Mouse (Mus musculus): ENCODE measurements around the gene Utp18. TPM values are rescaled to one million over a fixed set of nuclear protein-coding genes. Genes with fewer than 3 reads are reported as not detected.
A peak's percentile ranks its signal among the peaks of the same experiment; 100 is the strongest.

The Utp18 gene
- polyA plus RNA-seq, 1 experiment from 2014 or later = 40.3 TPM

DNA sequence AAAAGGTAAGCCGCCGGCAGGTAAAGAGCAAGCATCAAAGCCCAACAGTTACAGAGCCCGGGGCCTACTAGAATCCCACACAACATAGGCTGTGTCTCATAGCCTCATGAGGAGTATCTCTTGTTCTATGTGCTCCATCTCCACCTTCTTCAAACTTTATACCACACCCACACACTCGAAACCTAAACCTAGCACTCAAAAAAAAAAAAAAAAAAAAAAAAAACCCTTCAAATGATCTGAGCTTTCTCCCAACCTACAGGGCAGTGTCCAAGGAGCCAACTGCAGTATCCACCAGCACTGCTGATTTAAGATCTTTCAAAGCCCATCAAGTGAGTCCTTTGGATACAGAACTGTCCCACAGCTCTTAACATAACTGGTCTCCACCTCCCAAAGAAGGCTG lies 1.5 kb downstream of the Utp18 start:
- Histone ChIP-seq H3K9ac (replicated peaks) (peak overlapping the region; percentile 87; the same call in 1 of the 2 replicates), H3K9me3 (no peaks in the 10 kb centered on the region), H3K4me3 (replicated peaks) (peak overlapping the region; percentile 94), H3K27ac (no peak overlapping the region), H3K36me3 (peaks cover 30% of the 10 kb centered on the region), H3K4me2 (peak overlapping the region; percentile 91), H3K4me1 (replicated peaks) (peaks cover 25% of the 10 kb centered on the region), H3K27me3 (no peaks in the 10 kb centered on the region)
- 83% methylated on average over 4 of the region's 4 CpGs for WGBS
- no peak for ATAC-seq (ENCODE audit: insufficient number of reproducible peaks, insufficient read depth, low FRiP score, low TSS enrichment, low read depth)

DNA sequence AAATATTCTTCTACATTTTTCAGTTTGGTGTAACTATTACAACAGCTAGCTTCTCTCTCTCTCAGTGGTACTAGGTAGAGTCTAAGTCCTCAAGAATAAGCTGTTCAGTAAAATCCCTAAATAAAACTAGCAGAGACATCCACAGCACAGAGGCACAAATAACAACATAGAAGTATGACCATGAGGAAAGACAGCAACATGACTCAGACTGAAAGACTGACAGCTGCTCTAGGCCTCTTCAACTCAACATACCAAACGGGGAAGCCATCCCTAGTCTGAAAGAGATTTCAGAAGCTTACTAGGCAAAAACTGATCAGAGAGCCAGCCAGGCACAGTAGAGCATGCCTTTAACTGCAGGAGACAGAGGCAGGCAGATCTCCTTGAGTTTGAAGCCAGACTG lies 22.9 kb downstream of the Utp18 start:
- no peak for ATAC-seq (ENCODE audit: insufficient number of reproducible peaks, insufficient read depth, low FRiP score, low TSS enrichment, low read depth)
- no peaks in the 10 kb centered on the region for H3K9me3 ChIP-seq
- H3K27ac ChIP-seq = no peak overlapping the region
- peaks cover 58% of the 10 kb centered on the region for H3K36me3 ChIP-seq
- no peaks in the 10 kb centered on the region for H3K27me3 ChIP-seq
- no peak overlapping the region for H3K4me2 ChIP-seq
- no peaks in the 10 kb centered on the region for H3K4me1 ChIP-seq (replicated peaks)
- 92% methylated on average over 1 of the region's 1 CpGs for WGBS
- no peak overlapping the region for H3K4me3 ChIP-seq (replicated peaks)
- H3K9ac ChIP-seq (replicated peaks) = no peak overlapping the region

GRCm38 (mm10) chr11:93862045-93862623 lies 23.4 kb downstream of the Utp18 start:
- Histone ChIP-seq H3K9ac (replicated peaks) (no peak overlapping the region), H3K36me3 (peaks cover 53% of the 10 kb centered on the region), H3K9me3 (no peaks in the 10 kb centered on the region), H3K4me3 (replicated peaks) (no peak overlapping the region), H3K4me2 (no peak overlapping the region), H3K27ac (no peak overlapping the region), H3K27me3 (no peaks in the 10 kb centered on the region), H3K4me1 (replicated peaks) (no peaks in the 10 kb centered on the region)
- WGBS = 91% methylated on average over 4 of the region's 4 CpGs
- ATAC-seq (ENCODE audit: insufficient number of reproducible peaks, insufficient read depth, low FRiP score, low TSS enrichment, low read depth) = no peak

DNA sequence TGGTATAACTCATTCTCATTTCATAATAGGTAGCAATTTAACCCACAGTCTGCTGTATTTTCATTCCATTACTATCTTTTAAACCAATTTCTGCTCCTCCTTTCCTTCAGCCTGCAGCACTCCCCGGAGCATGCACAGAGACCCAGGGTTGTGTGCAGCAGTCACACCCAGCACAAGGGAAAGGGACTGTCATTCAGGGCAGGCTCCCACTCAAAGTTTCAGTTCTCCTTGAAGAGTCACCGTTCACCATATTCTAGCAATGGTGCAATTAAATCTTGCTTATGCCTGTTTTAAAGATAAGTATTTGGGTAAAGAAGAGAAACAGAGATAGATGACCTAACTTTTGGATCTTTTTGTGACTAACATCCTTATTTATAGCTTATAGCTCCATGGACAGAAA lies 24.4 kb downstream of the Utp18 start:
- no peaks in the 10 kb centered on the region for H3K9me3 ChIP-seq
- H3K27me3 ChIP-seq = no peaks in the 10 kb centered on the region
- no peak overlapping the region for H3K4me3 ChIP-seq (replicated peaks)
- H3K4me1 ChIP-seq (replicated peaks) = no peaks in the 10 kb centered on the region
- 93% methylated on average over 2 of the region's 2 CpGs for WGBS
- H3K36me3 ChIP-seq = peaks cover 43% of the 10 kb centered on the region
- no peak overlapping the region for H3K4me2 ChIP-seq
- no peak overlapping the region for H3K9ac ChIP-seq (replicated peaks)
- ATAC-seq (ENCODE audit: insufficient number of reproducible peaks, insufficient read depth, low FRiP score, low TSS enrichment, low read depth) = no peak
- no peak overlapping the region for H3K27ac ChIP-seq

DNA sequence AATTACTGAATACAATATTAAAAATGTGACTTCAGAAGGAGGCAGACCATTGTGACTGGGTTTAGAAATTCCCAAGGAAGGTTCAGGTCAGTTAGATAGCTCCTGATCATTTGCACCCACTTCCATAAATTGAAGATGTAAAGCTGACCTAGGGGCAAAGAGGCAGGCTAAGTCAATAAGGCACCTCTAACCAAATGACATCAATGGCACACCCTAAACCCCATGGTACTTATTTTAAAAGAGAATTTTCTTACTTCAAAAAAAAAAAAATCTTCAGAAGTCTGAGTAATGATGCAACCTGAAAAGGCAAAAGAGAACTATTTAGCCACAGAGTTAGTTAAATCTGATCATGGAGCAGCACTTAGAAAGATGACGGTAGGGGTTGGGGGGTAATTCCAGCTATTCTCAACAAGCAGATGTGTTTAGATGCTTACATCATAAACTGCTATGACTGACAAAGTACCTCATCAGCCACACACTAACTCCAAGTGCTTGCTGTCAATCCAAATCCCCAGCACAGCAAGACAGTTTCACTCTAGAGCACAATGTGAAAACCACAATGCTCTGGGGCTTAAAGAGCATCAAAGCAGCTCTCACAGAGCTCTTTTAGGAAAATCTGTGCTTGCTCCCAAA lies 24.9 kb downstream of the Utp18 start:
- 93% methylated on average over 1 of the region's 1 CpGs for WGBS
- H3K4me3 ChIP-seq (replicated peaks) = no peak overlapping the region
- no peak for ATAC-seq (ENCODE audit: insufficient number of reproducible peaks, insufficient read depth, low FRiP score, low TSS enrichment, low read depth)

GRCm38 (mm10) chr11:93856284-93856955 lies 29.1 kb downstream of the Utp18 start:
- Histone ChIP-seq H3K27ac (no peak overlapping the region), H3K9me3 (no peaks in the 10 kb centered on the region)
- 5% methylated on average over 6 of the region's 6 CpGs for WGBS

More for the DNA sequence above, 24.9 kb downstream of the Utp18 start:
- Histone ChIP-seq H3K9ac (replicated peaks) (no peak overlapping the region), H3K9me3 (no peaks in the 10 kb centered on the region), H3K27ac (no peak overlapping the region), H3K36me3 (peaks cover 38% of the 10 kb centered on the region), H3K27me3 (no peaks in the 10 kb centered on the region), H3K4me2 (no peak overlapping the region), H3K4me1 (replicated peaks) (no peaks in the 10 kb centered on the region)

DNA sequence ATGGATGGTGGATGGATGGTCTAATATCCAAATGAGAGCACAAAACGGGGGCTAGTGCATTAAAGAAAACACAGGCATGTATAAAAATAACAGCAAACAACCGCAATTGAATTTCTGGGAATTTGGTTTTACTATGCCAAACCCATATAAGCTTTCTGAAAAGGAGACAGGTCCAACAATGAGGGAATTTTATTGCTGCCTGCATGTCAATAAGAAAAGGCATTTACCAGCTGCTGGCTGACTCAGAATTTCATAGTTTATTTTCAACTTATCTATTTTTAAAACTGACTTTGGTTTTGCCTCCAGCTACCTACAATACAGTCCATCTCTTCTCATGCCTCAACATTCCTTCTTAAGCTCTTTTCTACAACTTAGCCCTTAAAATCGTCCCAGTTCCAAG lies 33.0 kb downstream of the Utp18 start:
- ATAC-seq (ENCODE audit: insufficient number of reproducible peaks, insufficient read depth, low FRiP score, low TSS enrichment, low read depth) = no peak
- Histone ChIP-seq H3K27ac (no peak overlapping the region), H3K4me1 (replicated peaks) (no peaks in the 10 kb centered on the region), H3K36me3 (no peaks in the 10 kb centered on the region), H3K9ac (replicated peaks) (no peak overlapping the region), H3K4me3 (replicated peaks) (no peak overlapping the region), H3K4me2 (no peak overlapping the region), H3K9me3 (no peaks in the 10 kb centered on the region), H3K27me3 (no peaks in the 10 kb centered on the region)
- WGBS = 88% methylated on average over 3 of the region's 3 CpGs

More at GRCm38 (mm10) chr11:93856284-93856955, 29.1 kb downstream of the Utp18 start:
- H3K4me2 ChIP-seq = no peak overlapping the region
- peaks cover 17% of the 10 kb centered on the region for H3K36me3 ChIP-seq
- H3K4me3 ChIP-seq (replicated peaks) = no peak overlapping the region
- no peak overlapping the region for H3K9ac ChIP-seq (replicated peaks)
- no peaks in the 10 kb centered on the region for H3K27me3 ChIP-seq
- H3K4me1 ChIP-seq (replicated peaks) = no peaks in the 10 kb centered on the region
- ATAC-seq (ENCODE audit: insufficient number of reproducible peaks, insufficient read depth, low FRiP score, low TSS enrichment, low read depth) = no peak

- 25% methylated on average over 2 of the region's 2 CpGs for WGBS
- H3K36me3 ChIP-seq = no peaks in the 10 kb centered on the region
- H3K9ac ChIP-seq (replicated peaks) = no peak overlapping the region
- H3K9me3 ChIP-seq = no peaks in the 10 kb centered on the region
- H3K4me2 ChIP-seq = no peak overlapping the region
- no peak for ATAC-seq (ENCODE audit: insufficient number of reproducible peaks, insufficient read depth, low FRiP score, low TSS enrichment, low read depth)
- no peak overlapping the region for H3K4me3 ChIP-seq (replicated peaks)
- H3K27ac ChIP-seq = no peak overlapping the region
- H3K27me3 ChIP-seq = no peaks in the 10 kb centered on the region
- no peaks in the 10 kb centered on the region for H3K4me1 ChIP-seq (replicated peaks)
Observed at GRCm38 (mm10) chr11:93847342-93847741, 38.2 kb downstream of the Utp18 start.

DNA sequence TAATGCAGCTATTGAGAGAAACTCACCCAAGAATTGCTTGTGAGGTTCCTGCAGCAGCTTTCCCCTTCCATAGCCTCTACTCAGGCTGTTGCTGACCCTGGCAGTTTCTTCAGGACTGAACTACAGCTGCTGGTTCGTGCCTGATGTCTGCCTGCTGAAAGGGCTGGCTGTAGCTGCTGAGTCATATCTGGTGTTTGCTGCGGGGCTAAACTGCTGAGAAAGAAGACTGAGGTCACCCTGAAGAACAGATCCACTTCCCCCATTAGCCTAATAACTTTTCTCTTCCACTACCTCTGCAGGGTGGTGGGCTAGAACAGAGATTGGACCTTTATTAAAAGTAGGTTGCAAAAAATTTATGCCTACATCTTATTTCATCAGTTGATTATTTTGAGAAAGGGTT lies 49.8 kb downstream of the Utp18 start:
- 53% methylated on average over 2 of the region's 2 CpGs for WGBS
- ATAC-seq (ENCODE audit: insufficient number of reproducible peaks, insufficient read depth, low FRiP score, low TSS enrichment, low read depth) = no peak

GRCm38 (mm10) chr11:93829971-93830370 lies 55.6 kb downstream of the Utp18 start:
- H3K4me1 ChIP-seq (replicated peaks) = no peaks in the 10 kb centered on the region
- H3K9me3 ChIP-seq = no peaks in the 10 kb centered on the region
- no peak overlapping the region for H3K9ac ChIP-seq (replicated peaks)
- no peaks in the 10 kb centered on the region for H3K36me3 ChIP-seq
- no peak for ATAC-seq (ENCODE audit: insufficient number of reproducible peaks, insufficient read depth, low FRiP score, low TSS enrichment, low read depth)
- WGBS = 94% methylated on average over 8 of the region's 8 CpGs
- no peaks in the 10 kb centered on the region for H3K27me3 ChIP-seq
- H3K4me3 ChIP-seq (replicated peaks) = no peak overlapping the region
- no peak overlapping the region for H3K27ac ChIP-seq
- H3K4me2 ChIP-seq = no peak overlapping the region

More for the DNA sequence above, 49.8 kb downstream of the Utp18 start:
- Histone ChIP-seq H3K27ac (no peak overlapping the region), H3K36me3 (no peaks in the 10 kb centered on the region), H3K27me3 (no peaks in the 10 kb centered on the region), H3K4me1 (replicated peaks) (no peaks in the 10 kb centered on the region), H3K9ac (replicated peaks) (no peak overlapping the region), H3K4me2 (no peak overlapping the region), H3K4me3 (replicated peaks) (no peak overlapping the region), H3K9me3 (no peaks in the 10 kb centered on the region)

GRCm38 (mm10) chr11:93829327-93829679 lies 56.3 kb downstream of the Utp18 start:
- no peaks in the 10 kb centered on the region for H3K27me3 ChIP-seq
- no peak for ATAC-seq (ENCODE audit: insufficient number of reproducible peaks, insufficient read depth, low FRiP score, low TSS enrichment, low read depth)
- H3K4me2 ChIP-seq = no peak overlapping the region
- no peak overlapping the region for H3K4me3 ChIP-seq (replicated peaks)
- H3K9me3 ChIP-seq = no peaks in the 10 kb centered on the region
- H3K9ac ChIP-seq (replicated peaks) = no peak overlapping the region
- H3K4me1 ChIP-seq (replicated peaks) = no peaks in the 10 kb centered on the region
- H3K27ac ChIP-seq = no peak overlapping the region
- 85% methylated on average over 6 of the region's 6 CpGs for WGBS
- no peaks in the 10 kb centered on the region for H3K36me3 ChIP-seq

Data from limb, embryonic 12.5 days (tissue).